Mouse (Mus musculus): ENCODE measurements at regions not wholly inside any gene's neighbourhood (a gene's known extent, or its start where the extent isn't known, plus 50 kb on each side); places are given as distances from the start of the nearest gene placed in this dataset.

DNA sequence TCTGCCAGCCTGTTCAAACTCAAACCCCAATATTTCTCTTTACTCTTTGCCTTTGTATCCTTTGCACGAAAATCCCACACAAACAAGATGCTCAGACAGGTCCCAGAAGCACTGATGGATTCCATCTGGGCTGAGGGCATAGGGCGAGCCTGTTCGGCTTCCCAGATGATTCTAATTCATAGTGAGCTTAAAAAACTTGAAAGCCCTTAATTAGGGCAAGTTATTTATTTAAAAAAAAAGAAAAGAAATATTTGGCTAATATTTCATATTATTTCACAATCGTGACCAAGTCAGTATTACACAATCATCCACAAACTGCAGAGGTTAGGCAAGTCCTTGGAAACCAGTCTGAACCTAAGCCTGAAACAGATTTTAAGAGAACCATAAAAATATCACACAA lies 93.7 kb upstream of the Dapk1 start:
- no peaks in the 10 kb centered on the region for H3K27me3 ChIP-seq (ENCODE audit: control insufficient read depth, insufficient read depth, low read length)
- 86% methylated on average over 4 of the region's 4 CpGs for WGBS
- H3K4me3 ChIP-seq (replicated peaks; ENCODE audit: insufficient read depth, low read depth, low read length), result no peak overlapping the region
- TF ChIP-seq POLR2A (IDR thresholded peaks at IDR 0.05; ENCODE audit: borderline replicate concordance, insufficient read depth, low read length) (no peak), CTCF (IDR thresholded peaks at IDR 0.05; ENCODE audit: borderline replicate concordance, insufficient read depth, low read depth, low read length) (no peak)
- no peaks in the 10 kb centered on the region for H3K4me1 ChIP-seq (ENCODE audit: control insufficient read depth, insufficient read depth, low read length)
- H3K27ac ChIP-seq (ENCODE audit: insufficient read depth, low read length), result no peak overlapping the region
- DNase-seq, result no peak

DNA sequence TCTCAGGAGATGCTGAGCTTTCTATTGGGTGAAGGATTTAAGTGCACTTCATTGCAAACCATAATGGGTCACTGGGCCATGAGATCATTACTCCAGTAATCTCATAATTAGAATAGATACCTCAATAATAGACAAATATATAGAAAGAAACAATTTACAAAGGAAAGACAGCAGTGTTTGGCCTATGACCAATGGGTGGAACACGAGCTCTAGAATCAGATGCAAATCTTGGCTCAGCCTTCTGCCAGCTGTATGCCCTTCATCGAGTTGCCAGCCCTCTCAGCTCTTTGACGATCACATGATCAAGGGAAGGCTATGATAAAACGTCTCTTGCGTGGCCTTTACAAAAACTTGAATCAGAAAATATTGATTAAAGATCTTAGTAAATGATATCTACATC lies 92.9 kb upstream of the Dapk1 start:
- WGBS, result 29% methylated on average over 5 of the region's 5 CpGs
- TF ChIP-seq POLR2A (IDR thresholded peaks at IDR 0.05; ENCODE audit: borderline replicate concordance, insufficient read depth, low read length) (no peak), CTCF (IDR thresholded peaks at IDR 0.05; ENCODE audit: borderline replicate concordance, insufficient read depth, low read depth, low read length) (no peak)

DNA sequence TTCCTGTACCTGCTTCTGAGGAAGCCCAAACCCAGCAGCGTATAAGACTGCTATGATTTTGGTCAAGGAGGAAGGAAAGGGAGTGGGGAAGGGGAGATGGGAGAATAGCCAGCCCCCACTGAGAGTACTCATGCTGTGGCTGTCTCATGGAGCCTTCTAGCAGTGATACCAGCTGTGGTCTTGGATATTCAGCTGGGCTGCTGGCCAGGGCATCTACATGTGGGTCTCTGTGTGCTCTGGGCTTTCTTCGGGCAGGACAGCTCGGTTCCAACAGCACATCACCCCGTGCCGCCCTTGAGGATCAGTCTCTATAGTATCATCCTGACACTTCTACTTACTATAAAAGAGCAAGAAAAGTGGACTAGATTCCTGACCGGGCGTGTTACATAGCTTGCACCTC lies 90.6 kb upstream of the Dapk1 start:
- TF ChIP-seq POLR2A (IDR thresholded peaks at IDR 0.05; ENCODE audit: borderline replicate concordance, insufficient read depth, low read length), result no peak
- TF ChIP-seq CTCF (IDR thresholded peaks at IDR 0.05; ENCODE audit: borderline replicate concordance, insufficient read depth, low read depth, low read length), result no peak
- Histone ChIP-seq H3K27ac (ENCODE audit: insufficient read depth, low read length) (no peak overlapping the region), H3K27me3 (ENCODE audit: control insufficient read depth, insufficient read depth, low read length) (no peaks in the 10 kb centered on the region), H3K4me1 (ENCODE audit: control insufficient read depth, insufficient read depth, low read length) (no peaks in the 10 kb centered on the region), H3K4me3 (replicated peaks; ENCODE audit: insufficient read depth, low read depth, low read length) (no peak overlapping the region)
- DNase-seq, result no peak
- 28% methylated on average over 7 of the region's 7 CpGs for WGBS

More for the DNA sequence above, 92.9 kb upstream of the Dapk1 start:
- Histone ChIP-seq H3K4me3 (replicated peaks; ENCODE audit: insufficient read depth, low read depth, low read length) (no peak overlapping the region), H3K4me1 (ENCODE audit: control insufficient read depth, insufficient read depth, low read length) (no peaks in the 10 kb centered on the region), H3K27ac (ENCODE audit: insufficient read depth, low read length) (no peak overlapping the region), H3K27me3 (ENCODE audit: control insufficient read depth, insufficient read depth, low read length) (no peaks in the 10 kb centered on the region)
- no peak for DNase-seq

DNA sequence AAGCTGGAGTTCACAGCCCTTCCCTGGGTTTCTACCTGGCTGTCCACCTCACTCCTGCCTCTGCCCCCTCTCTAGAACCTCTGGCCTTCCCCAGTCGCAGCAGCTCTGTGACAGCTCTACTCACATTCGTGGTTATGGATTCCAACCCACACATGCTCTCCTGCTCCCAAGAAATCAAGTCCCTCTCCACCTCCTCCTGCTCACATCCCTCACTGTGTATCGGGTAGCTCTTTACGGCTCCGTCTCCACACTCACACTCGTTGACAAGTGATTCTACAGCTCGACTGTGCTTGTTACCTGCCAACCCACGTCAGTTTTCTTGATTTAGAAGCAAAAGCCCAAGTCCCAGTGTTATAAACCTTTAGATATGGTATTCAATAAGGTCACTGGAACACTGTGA lies 90.1 kb upstream of the Dapk1 start:
- H3K27ac ChIP-seq (ENCODE audit: insufficient read depth, low read length), result no peak overlapping the region
- DNase-seq, result no peak
- 80% methylated on average over 8 of the region's 8 CpGs for WGBS
- no peak overlapping the region for H3K4me3 ChIP-seq (replicated peaks; ENCODE audit: insufficient read depth, low read depth, low read length)
- no peaks in the 10 kb centered on the region for H3K27me3 ChIP-seq (ENCODE audit: control insufficient read depth, insufficient read depth, low read length)
- TF ChIP-seq CTCF (IDR thresholded peaks at IDR 0.05; ENCODE audit: borderline replicate concordance, insufficient read depth, low read depth, low read length) (no peak), POLR2A (IDR thresholded peaks at IDR 0.05; ENCODE audit: borderline replicate concordance, insufficient read depth, low read length) (no peak)
- no peaks in the 10 kb centered on the region for H3K4me1 ChIP-seq (ENCODE audit: control insufficient read depth, insufficient read depth, low read length)

DNA sequence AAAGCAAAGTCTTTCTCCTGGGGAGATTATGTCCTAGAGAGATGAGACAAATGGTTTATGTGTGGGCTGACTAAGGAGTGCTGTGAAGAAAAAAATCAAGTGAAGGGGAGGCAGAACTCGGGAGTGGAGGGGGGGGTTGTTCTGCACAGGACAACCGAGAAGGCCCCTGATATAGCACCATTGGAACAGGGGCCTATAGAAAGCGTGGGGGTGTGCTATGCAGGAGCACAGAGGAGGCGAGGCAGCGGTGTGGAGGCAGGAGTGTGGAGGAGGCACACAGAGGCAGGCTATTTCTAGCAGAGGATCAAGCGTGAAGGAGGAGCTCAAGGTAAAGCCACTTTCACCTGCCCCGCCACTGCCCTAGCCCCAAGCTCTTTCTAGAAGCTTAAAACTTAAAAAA lies 88.0 kb upstream of the Dapk1 start:
- TF ChIP-seq POLR2A (IDR thresholded peaks at IDR 0.05; ENCODE audit: borderline replicate concordance, insufficient read depth, low read length) (no peak), CTCF (IDR thresholded peaks at IDR 0.05; ENCODE audit: borderline replicate concordance, insufficient read depth, low read depth, low read length) (no peak)
- Histone ChIP-seq H3K4me1 (ENCODE audit: control insufficient read depth, insufficient read depth, low read length) (no peaks in the 10 kb centered on the region), H3K4me3 (replicated peaks; ENCODE audit: insufficient read depth, low read depth, low read length) (no peak overlapping the region), H3K27ac (ENCODE audit: insufficient read depth, low read length) (no peak overlapping the region), H3K27me3 (ENCODE audit: control insufficient read depth, insufficient read depth, low read length) (no peaks in the 10 kb centered on the region)
- WGBS, result 76% methylated on average over 7 of the region's 7 CpGs
- no peak for DNase-seq

DNA sequence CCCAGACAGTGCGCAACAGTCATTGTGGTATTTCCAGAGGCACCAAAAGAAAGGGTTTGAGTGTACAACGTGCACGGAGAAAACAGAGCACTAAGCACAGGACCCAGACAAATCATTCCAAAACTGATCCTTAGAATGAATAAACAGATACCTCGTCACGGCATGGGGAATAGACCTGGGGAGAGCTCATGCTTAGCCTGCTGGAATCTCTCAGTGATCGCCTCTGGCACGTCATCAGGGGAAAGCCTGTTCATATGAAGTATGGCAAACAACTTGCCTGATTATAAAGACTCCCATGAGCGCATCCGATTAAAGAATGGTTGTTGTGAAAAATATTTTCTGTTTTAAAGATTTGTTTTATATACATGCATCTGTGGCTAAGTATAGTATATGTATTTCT lies 86.9 kb upstream of the Dapk1 start:
- Histone ChIP-seq H3K4me3 (replicated peaks; ENCODE audit: insufficient read depth, low read depth, low read length) (no peak overlapping the region), H3K4me1 (ENCODE audit: control insufficient read depth, insufficient read depth, low read length) (no peaks in the 10 kb centered on the region), H3K27me3 (ENCODE audit: control insufficient read depth, insufficient read depth, low read length) (no peaks in the 10 kb centered on the region), H3K27ac (ENCODE audit: insufficient read depth, low read length) (no peak overlapping the region)
- WGBS, result 85% methylated on average over 9 of the region's 9 CpGs
- TF ChIP-seq POLR2A (IDR thresholded peaks at IDR 0.05; ENCODE audit: borderline replicate concordance, insufficient read depth, low read length) (no peak), CTCF (IDR thresholded peaks at IDR 0.05; ENCODE audit: borderline replicate concordance, insufficient read depth, low read depth, low read length) (no peak)
- no peak for DNase-seq

DNA sequence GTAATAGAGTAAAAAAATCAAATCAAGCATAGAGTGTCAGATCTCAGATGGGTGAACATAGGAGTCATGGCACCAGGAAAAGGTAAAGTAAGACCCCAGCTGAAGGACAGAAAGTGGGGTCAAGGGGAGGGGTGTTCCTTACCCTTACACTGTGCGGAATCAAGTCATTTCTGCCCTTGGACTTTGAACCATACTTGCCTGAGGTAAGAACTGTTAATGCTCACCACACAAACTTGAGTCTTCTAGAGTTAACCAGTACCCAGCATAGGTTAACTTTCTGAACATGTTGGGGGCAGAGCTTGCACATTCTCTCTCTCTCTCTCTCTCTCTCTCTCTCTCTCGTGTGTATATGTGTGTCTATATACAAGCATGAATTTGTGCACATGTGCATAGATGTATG lies 83.7 kb upstream of the Dapk1 start:
- H3K27ac ChIP-seq (ENCODE audit: insufficient read depth, low read length), result no peak overlapping the region
- no peak overlapping the region for H3K4me3 ChIP-seq (replicated peaks; ENCODE audit: insufficient read depth, low read depth, low read length)
- no peak for TF ChIP-seq CTCF (IDR thresholded peaks at IDR 0.05; ENCODE audit: borderline replicate concordance, insufficient read depth, low read depth, low read length)
- TF ChIP-seq POLR2A (IDR thresholded peaks at IDR 0.05; ENCODE audit: borderline replicate concordance, insufficient read depth, low read length), result no peak
- WGBS, result 94% methylated on average over 2 of the region's 2 CpGs
- no peak for DNase-seq
- peaks cover under 1% of the 10 kb centered on the region; the same call in 1 of the 2 replicates for H3K4me1 ChIP-seq (ENCODE audit: control insufficient read depth, insufficient read depth, low read length)
- H3K27me3 ChIP-seq (ENCODE audit: control insufficient read depth, insufficient read depth, low read length), result no peaks in the 10 kb centered on the region

DNA sequence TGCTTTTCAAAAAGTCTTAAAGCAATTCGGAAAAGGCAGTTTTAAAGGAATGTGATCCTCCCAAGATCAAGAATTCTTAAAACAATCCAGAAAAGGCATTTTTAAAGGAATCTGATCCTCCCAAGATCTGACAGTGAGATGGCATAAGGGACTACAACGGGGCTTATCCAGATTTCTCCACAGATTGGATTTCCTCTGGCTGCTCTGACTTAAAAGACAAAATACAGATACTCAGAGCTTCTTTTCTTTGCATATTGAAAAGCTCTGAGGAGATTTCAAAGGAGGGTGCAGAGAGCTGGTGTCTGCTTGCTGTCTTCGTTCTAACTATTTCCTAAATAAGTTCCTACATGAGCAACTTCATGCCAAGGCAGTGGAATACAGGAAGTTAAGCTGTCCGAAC lies 82.0 kb upstream of the Dapk1 start:
- Histone ChIP-seq H3K27ac (ENCODE audit: insufficient read depth, low read length) (no peak overlapping the region), H3K4me1 (ENCODE audit: control insufficient read depth, insufficient read depth, low read length) (peaks cover 3% of the 10 kb centered on the region; the same call in 1 of the 2 replicates), H3K27me3 (ENCODE audit: control insufficient read depth, insufficient read depth, low read length) (no peaks in the 10 kb centered on the region), H3K4me3 (replicated peaks; ENCODE audit: insufficient read depth, low read depth, low read length) (no peak overlapping the region)
- no peak for DNase-seq
- TF ChIP-seq POLR2A (IDR thresholded peaks at IDR 0.05; ENCODE audit: borderline replicate concordance, insufficient read depth, low read length) (no peak), CTCF (IDR thresholded peaks at IDR 0.05; ENCODE audit: borderline replicate concordance, insufficient read depth, low read depth, low read length) (no peak)
- 62% methylated on average over 4 of the region's 4 CpGs for WGBS

Measured in cerebellum, adult 2 months (tissue).